ENCODE assay signal across 34 mouse cellular contexts in the genomic region with DNA sequence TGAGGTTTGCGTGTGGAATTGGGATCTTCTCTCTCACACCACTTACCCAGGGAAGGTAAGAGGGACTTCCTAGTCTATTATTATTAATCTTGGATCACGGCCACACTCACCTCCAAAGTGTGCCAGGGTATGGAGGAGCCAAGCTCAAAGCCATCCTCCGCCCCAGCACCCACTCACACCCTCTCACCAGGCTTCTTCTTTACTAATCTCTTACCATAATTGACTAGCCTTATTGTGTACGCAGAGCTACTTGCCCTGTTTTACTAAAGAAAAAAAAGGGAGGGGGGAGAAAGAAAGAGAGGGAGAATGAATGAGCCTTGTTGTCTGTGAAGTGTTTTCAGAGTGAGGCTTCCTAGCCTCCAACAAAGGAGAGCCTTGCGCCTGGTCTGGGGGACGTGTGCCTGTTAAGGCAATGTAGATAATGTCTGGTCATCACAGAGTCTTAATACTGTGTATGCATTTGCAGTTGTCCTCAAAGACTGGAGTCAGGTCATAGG. TPM values are rescaled to one million over a fixed set of nuclear protein-coding genes. Genes with fewer than 3 reads are reported as not detected.
DNase-seq lines count a peak whose midpoint lies in the region; ATAC-seq and TF ChIP-seq lines count a peak whose summit lies in the region.
"Had no signal": no experiment of that assay in that cellular context is flagged by ENCODE, and none has a peak within 500 bp of the region (broad histone marks: within the 10 kb centered on the region; RNA-seq: fewer than 3 reads in every experiment).

No protein-coding gene starts in this region.

- no peaks in the 10 kb centered on the region for H3K9me3 ChIP-seq in forebrain, embryonic 11.5 days (ENCODE audit: control insufficient read depth, low read length)
- H3K9me3 ChIP-seq in forebrain, embryonic 10.5 days = no peaks in the 10 kb centered on the region
- H3K9me3 ChIP-seq in lung, embryonic 16.5 days (ENCODE audit: control insufficient read depth, low read length) = no peaks in the 10 kb centered on the region
- H3K9me3 ChIP-seq in lung, postnatal 0 days (ENCODE audit: low read length) = no peaks in the 10 kb centered on the region
- no peaks in the 10 kb centered on the region for H3K9me3 ChIP-seq in forebrain, embryonic 14.5 days (replicated peaks; ENCODE audit: control insufficient read depth, low read length)
- H3K9me3 ChIP-seq: hindbrain, embryonic 10.5 days; hindbrain, embryonic 15.5 days; limb, embryonic 12.5 days; liver, embryonic 12.5 days; neural tube, embryonic 13.5 days had no signal

- no peak overlapping the region for H3K27ac ChIP-seq in forebrain, embryonic 11.5 days (ENCODE audit: low read depth, low read length)
- H3K27ac ChIP-seq in forebrain, embryonic 10.5 days = no peak overlapping the region
- peak overlapping the region; percentile 68 for H3K27ac ChIP-seq in lung, embryonic 16.5 days (ENCODE audit: low read length)
- no peak overlapping the region for H3K27ac ChIP-seq in lung, postnatal 0 days (ENCODE audit: low read length)
- no peak overlapping the region for H3K27ac ChIP-seq in forebrain, embryonic 14.5 days (ENCODE audit: low read depth, low read length)
- H3K27ac ChIP-seq: hindbrain, embryonic 15.5 days; limb, embryonic 12.5 days; liver, embryonic 12.5 days; neural tube, embryonic 13.5 days had no signal

- H3K4me2 ChIP-seq in forebrain, embryonic 11.5 days (ENCODE audit: low read depth, low read length, severe bottlenecking) = no peak overlapping the region
- no peak overlapping the region for H3K4me2 ChIP-seq in lung, embryonic 16.5 days (ENCODE audit: low read depth, low read length)
- no peak overlapping the region for H3K4me2 ChIP-seq in lung, postnatal 0 days (replicated peaks; ENCODE audit: low read depth, low read length)
- H3K4me2 ChIP-seq in forebrain, embryonic 14.5 days (ENCODE audit: low read length) = no peak overlapping the region

- no peak overlapping the region for H3K9ac ChIP-seq in forebrain, embryonic 11.5 days (ENCODE audit: low read length)
- no peak overlapping the region; the same call in 1 of the 2 replicates for H3K9ac ChIP-seq in lung, embryonic 16.5 days (ENCODE audit: low read length)
- H3K9ac ChIP-seq in lung, postnatal 0 days (replicated peaks; ENCODE audit: low read depth) = no peak overlapping the region
- no peak overlapping the region for H3K9ac ChIP-seq in forebrain, embryonic 14.5 days (ENCODE audit: low read length)
- H3K9ac ChIP-seq: liver, embryonic 12.5 days; liver, postnatal 0 days; neural tube, embryonic 13.5 days had no signal

- H3K27me3 ChIP-seq in forebrain, embryonic 11.5 days (ENCODE audit: control insufficient read depth, insufficient read depth, low read length) = peaks cover 2% of the 10 kb centered on the region; the same call in 1 of the 2 replicates
- peaks cover 69% of the 10 kb centered on the region for H3K27me3 ChIP-seq in forebrain, embryonic 10.5 days (ENCODE audit: poor library complexity, severe bottlenecking)
- no peaks in the 10 kb centered on the region for H3K27me3 ChIP-seq in lung, embryonic 16.5 days (ENCODE audit: control insufficient read depth, insufficient read depth, low read depth, low read length)
- no peaks in the 10 kb centered on the region for H3K27me3 ChIP-seq in lung, postnatal 0 days (replicated peaks; ENCODE audit: insufficient read depth, low read length)
- 0 out of 2 replicates have a peak, but pooled peaks cover 4% of the 10 kb centered on the region for H3K27me3 ChIP-seq in forebrain, embryonic 14.5 days (replicated peaks; ENCODE audit: control insufficient read depth, insufficient read depth, low read length)

- WGBS in forebrain, embryonic 11.5 days = 36% methylated on average over 6 of the region's 6 CpGs
- WGBS in forebrain, embryonic 10.5 days = 47% methylated on average over 6 of the region's 6 CpGs
- WGBS in lung, embryonic 16.5 days = 54% methylated on average over 6 of the region's 6 CpGs
- WGBS in lung, postnatal 0 days = 61% methylated on average over 6 of the region's 6 CpGs
- WGBS in forebrain, embryonic 14.5 days = 23% methylated on average over 6 of the region's 6 CpGs

- no peak for TF ChIP-seq EP300 in lung, postnatal 0 days (IDR thresholded peaks at IDR 0.05)

- H3K4me1 ChIP-seq in forebrain, embryonic 11.5 days (replicated peaks; ENCODE audit: control insufficient read depth, insufficient read depth, low read length) = peaks cover 10% of the 10 kb centered on the region
- peaks cover 34% of the 10 kb centered on the region for H3K4me1 ChIP-seq in forebrain, embryonic 10.5 days
- peaks cover 18% of the 10 kb centered on the region for H3K4me1 ChIP-seq in lung, embryonic 16.5 days (replicated peaks; ENCODE audit: control insufficient read depth, insufficient read depth, low read length)
- H3K4me1 ChIP-seq in lung, postnatal 0 days (ENCODE audit: insufficient read depth, low read depth, low read length) = peaks cover 17% of the 10 kb centered on the region; the same call in 1 of the 2 replicates
- H3K4me1 ChIP-seq in forebrain, embryonic 14.5 days (ENCODE audit: control insufficient read depth, insufficient read depth, low read length) = peaks cover 18% of the 10 kb centered on the region
- H3K4me1 ChIP-seq: liver, embryonic 12.5 days had no signal

- H3K4me3 ChIP-seq in forebrain, embryonic 11.5 days (ENCODE audit: low read depth, low read length) = no peak overlapping the region
- H3K4me3 ChIP-seq in forebrain, embryonic 10.5 days = no peak overlapping the region
- H3K4me3 ChIP-seq in lung, embryonic 16.5 days (ENCODE audit: low read length) = no peak overlapping the region
- H3K4me3 ChIP-seq in lung, postnatal 0 days (ENCODE audit: low read depth, low read length) = no peak overlapping the region
- H3K4me3 ChIP-seq in forebrain, embryonic 14.5 days (ENCODE audit: low read depth, low read length) = no peak overlapping the region
- H3K4me3 ChIP-seq: hindbrain, embryonic 15.5 days; megakaryocyte, embryonic 14.5 days had no signal

- no peak for DNase-seq in forebrain, embryonic 11.5 days (ENCODE audit: low spot score)
- DNase-seq in forebrain, embryonic 10.5 days (ENCODE audit: extremely low spot score, low spot score) = no peak
- DNase-seq in lung, postnatal 0 days (ENCODE audit: low spot score) = no peak
- peak; percentile 72 for DNase-seq in brain, embryonic 14.5 days (ENCODE audit: low read depth)
- DNase-seq in forebrain, embryonic 14.5 days (ENCODE audit: low spot score) = peak; percentile 56
- no peak for DNase-seq in heart, adult 8-10 months (ENCODE audit: low spot score)
- DNase-seq in layer of hippocampus, postnatal 10 days (ENCODE audit: low spot score in 2 of 2) = no peak
- DNase-seq: cerebellum, adult 11-12 months; cerebellum, adult 9-11 months; kidney, adult 11 months; layer of hippocampus, adult 9-11 months; liver, postnatal 0 days; right cerebral cortex, postnatal 14 days had no signal

- 0 out of 2 replicates have a peak, but pooled peaks have one; percentile 46 for ATAC-seq in forebrain, embryonic 11.5 days (replicated peaks; ENCODE audit: low FRiP score)
- ATAC-seq in lung, embryonic 16.5 days (ENCODE audit: low read depth) = peak; percentile 40; the same call in 1 of the 2 replicates
- no peak for ATAC-seq in lung, postnatal 0 days
- peak; percentile 67; the same call in 1 of the 2 replicates for ATAC-seq in forebrain, embryonic 14.5 days
- ATAC-seq: inflammation-experienced regulatory T-cells, adult 6 months; liver, embryonic 12.5 days; Patski had no signal

- H3K36me3 ChIP-seq in forebrain, embryonic 11.5 days (ENCODE audit: control insufficient read depth, insufficient read depth, low read length) = no peaks in the 10 kb centered on the region
- H3K36me3 ChIP-seq in forebrain, embryonic 10.5 days (replicated peaks) = no peaks in the 10 kb centered on the region
- no peaks in the 10 kb centered on the region for H3K36me3 ChIP-seq in lung, embryonic 16.5 days (ENCODE audit: control insufficient read depth, insufficient read depth, low read length)
- no peaks in the 10 kb centered on the region for H3K36me3 ChIP-seq in lung, postnatal 0 days (ENCODE audit: insufficient read depth, low read length)
- no peaks in the 10 kb centered on the region for H3K36me3 ChIP-seq in forebrain, embryonic 14.5 days (ENCODE audit: control insufficient read depth, insufficient read depth, low read length)
- H3K36me3 ChIP-seq: hindbrain, embryonic 10.5 days; hindbrain, embryonic 15.5 days; limb, embryonic 12.5 days; liver, embryonic 12.5 days; neural tube, embryonic 13.5 days had no signal

- TF ChIP-seq CTCF in lung, postnatal 0 days (IDR thresholded peaks at IDR 0.05) = no peak
- no peak for TF ChIP-seq CTCF in brain, embryonic 14.5 days (IDR thresholded peaks at IDR 0.05; ENCODE audit: borderline replicate concordance, extremely low read depth, insufficient read depth, insufficient read length)

- TF ChIP-seq POLR2A in brain, embryonic 14.5 days (IDR thresholded peaks at IDR 0.05; ENCODE audit: borderline replicate concordance, extremely low read depth, insufficient read depth, insufficient read length, poor library complexity, severe bottlenecking) = no peak

RNA-seq across cellular contexts. Expression of a gene that starts 6.7 kb away (rescaled TPM):
- polyA plus RNA-seq in forebrain, embryonic 11.5 days (2014; fragmentation: Nextera tagmentation; extraction: Ambion mirVana) = 0.43 TPM in 1 of 2 replicates, not detected in the other
- polyA plus RNA-seq in forebrain, embryonic 10.5 days (2016; fragmentation: Nextera tagmentation; extraction: Ambion mirVana) = not detected in 2 replicates
- polyA plus RNA-seq in lung, embryonic 16.5 days (2015; fragmentation: Nextera tagmentation; extraction: Ambion mirVana) = 8.0 and 9.9 TPM in 2 replicates
- polyA plus RNA-seq in lung, postnatal 0 days (2015; fragmentation: Nextera tagmentation; extraction: Ambion mirVana) = 15.2 and 19.2 TPM in 2 replicates
- not detected in 2 replicates for polyA plus RNA-seq in brain, embryonic 14.5 days (2012; rRNA removed)
- not detected in 2 replicates for polyA plus RNA-seq in forebrain, embryonic 14.5 days (2014; fragmentation: Nextera tagmentation; extraction: Ambion mirVana)
- not detected for total RNA-seq in heart, adult 8-10 months (2022)
- total RNA-seq in layer of hippocampus, postnatal 10 days (2021) = under 1 TPM in 1 of 2 experiments, not detected in 1; 0.59 TPM
- total RNA-seq: adrenal gland, postnatal 10 days; gastrocnemius, adult 8-10 months; heart, postnatal 14 days; left cerebral cortex, adult 18-20 months; MEL had no signal
- polyA plus RNA-seq: gonadal fat pad, adult 2 months; heart, embryonic 14.5 days; hindbrain, embryonic 10.5 days; inflammation-experienced regulatory T-cells, adult 6 months; kidney, embryonic 14.5 days; limb, embryonic 12.5 days; liver, embryonic 12.5 days; liver, postnatal 0 days; neural tube, embryonic 13.5 days; Patski; small intestine, adult 2 months; stomach, embryonic 14.5 days had no signal

RNA-seq across cellular contexts. Expression of a gene that starts 18.7 kb away (rescaled TPM):
- not detected in 2 replicates for polyA plus RNA-seq in forebrain, embryonic 11.5 days (2014; fragmentation: Nextera tagmentation; extraction: Ambion mirVana)
- not detected in 2 replicates for polyA plus RNA-seq in forebrain, embryonic 10.5 days (2016; fragmentation: Nextera tagmentation; extraction: Ambion mirVana)
- polyA plus RNA-seq in lung, embryonic 16.5 days (2015; fragmentation: Nextera tagmentation; extraction: Ambion mirVana) = 0.11 and 0.21 TPM in 2 replicates
- polyA plus RNA-seq in lung, postnatal 0 days (2015; fragmentation: Nextera tagmentation; extraction: Ambion mirVana) = 0.26 and 1.2 TPM in 2 replicates
- polyA plus RNA-seq in brain, embryonic 14.5 days (2012; rRNA removed) = 0.04 TPM in 1 of 2 replicates, not detected in the other
- not detected in 2 replicates for polyA plus RNA-seq in forebrain, embryonic 14.5 days (2014; fragmentation: Nextera tagmentation; extraction: Ambion mirVana)
- not detected for total RNA-seq in heart, adult 8-10 months (2022)
- total RNA-seq in layer of hippocampus, postnatal 10 days (2021) = not detected
- total RNA-seq: gastrocnemius, adult 8-10 months; heart, postnatal 14 days; MEL had no signal
- polyA plus RNA-seq: heart, embryonic 14.5 days; hindbrain, embryonic 10.5 days; hindbrain, embryonic 15.5 days; inflammation-experienced regulatory T-cells, adult 6 months; limb, embryonic 12.5 days; neural tube, embryonic 13.5 days; testis, adult 2 months had no signal

RNA-seq across cellular contexts. Expression of a gene that starts 22.0 kb away (rescaled TPM):
- polyA plus RNA-seq in forebrain, embryonic 11.5 days (2014; fragmentation: Nextera tagmentation; extraction: Ambion mirVana) = not detected in 2 replicates
- polyA plus RNA-seq in forebrain, embryonic 10.5 days (2016; fragmentation: Nextera tagmentation; extraction: Ambion mirVana) = not detected in 2 replicates
- polyA plus RNA-seq in lung, embryonic 16.5 days (2015; fragmentation: Nextera tagmentation; extraction: Ambion mirVana) = 0.78 and 1.3 TPM in 2 replicates
- 0.61 and 1.3 TPM in 2 replicates for polyA plus RNA-seq in lung, postnatal 0 days (2015; fragmentation: Nextera tagmentation; extraction: Ambion mirVana)
- 1.7 and 4.5 TPM in 2 replicates for polyA plus RNA-seq in brain, embryonic 14.5 days (2012; rRNA removed)
- 0.22 TPM in 1 of 2 replicates, not detected in the other for polyA plus RNA-seq in forebrain, embryonic 14.5 days (2014; fragmentation: Nextera tagmentation; extraction: Ambion mirVana)
- total RNA-seq in heart, adult 8-10 months (2022) = under 1 TPM in 1 of 4 experiments, not detected in 3; 0.19 TPM
- under 1 TPM in 1 of 2 experiments, not detected in 1; 0.37 TPM for total RNA-seq in layer of hippocampus, postnatal 10 days (2021)
- total RNA-seq: gastrocnemius, adult 8-10 months; left cerebral cortex, adult 18-20 months; left cerebral cortex, postnatal 25 days had no signal
- polyA plus RNA-seq: heart, embryonic 14.5 days; inflammation-experienced regulatory T-cells, adult 6 months; limb, embryonic 12.5 days; Patski had no signal

RNA-seq across cellular contexts. Expression of a gene that starts 35.0 kb away (rescaled TPM):
- polyA plus RNA-seq in forebrain, embryonic 11.5 days (2014; fragmentation: Nextera tagmentation; extraction: Ambion mirVana) = 1.8 and 2.7 TPM in 2 replicates
- 1.7 and 2.3 TPM in 2 replicates for polyA plus RNA-seq in forebrain, embryonic 10.5 days (2016; fragmentation: Nextera tagmentation; extraction: Ambion mirVana)
- polyA plus RNA-seq in lung, embryonic 16.5 days (2015; fragmentation: Nextera tagmentation; extraction: Ambion mirVana) = 2.9 and 3.4 TPM in 2 replicates
- polyA plus RNA-seq in lung, postnatal 0 days (2015; fragmentation: Nextera tagmentation; extraction: Ambion mirVana) = 0.77 and 0.81 TPM in 2 replicates
- polyA plus RNA-seq in brain, embryonic 14.5 days (2012; rRNA removed) = 9.6 and 12.1 TPM in 2 replicates
- polyA plus RNA-seq in forebrain, embryonic 14.5 days (2014; fragmentation: Nextera tagmentation; extraction: Ambion mirVana) = 4.2 and 5.0 TPM in 2 replicates
- under 1 TPM; 0.16 to 0.69 (median 0.33) TPM for total RNA-seq in heart, adult 8-10 months (2022)
- 1 to 10 TPM; 5.3 to 7.3 TPM for total RNA-seq in layer of hippocampus, postnatal 10 days (2021)
- polyA plus RNA-seq: inflammation-experienced regulatory T-cells, adult 6 months had no signal

Comparison
In these comparisons a context has a peak if more than half of its experiments do, and no peak if none do; other contexts are left out.
1. DNase-seq: peak in brain, embryonic 14.5 days (single experiment) and forebrain, embryonic 14.5 days (single experiment); none in forebrain, embryonic 11.5 days (single experiment), forebrain, embryonic 10.5 days (single experiment), lung, postnatal 0 days (single experiment), heart, adult 8-10 months (single experiment) and layer of hippocampus, postnatal 10 days (0 of 2).